Mouse (Mus musculus): ENCODE results near the gene Tnip1.
"Not testable (repeated sequence)": the region's sequence is repeated elsewhere in the genome, so short reads cannot be mapped to it uniquely, and the experiment has no call there.

Gene Tnip1

GRCm38 (mm10) chr11:54905931-54906330 is 56.8 kb downstream of the Tnip1 start:
- DNase-seq, result no peak

GRCm38 (mm10) chr11:54905086-54905485 is 57.6 kb downstream of the Tnip1 start:
- DNase-seq, result no peak

GRCm38 (mm10) chr11:54903940-54904706 is 58.6 kb downstream of the Tnip1 start:
- no peak for DNase-seq

GRCm38 (mm10) chr11:54903339-54903738 is 59.4 kb downstream of the Tnip1 start:
- DNase-seq, result no peak

GRCm38 (mm10) chr11:54902333-54903323 is 60.1 kb downstream of the Tnip1 start, which contains the start of gene Gpx3:
Gene Gpx3 (plus strand): TSS chr11:54902453.
- DNase-seq, result peak; percentile 12

GRCm38 (mm10) chr11:54899657-54900056 is 63.1 kb downstream of the Tnip1 start:
- DNase-seq, result no peak

GRCm38 (mm10) chr11:54897470-54897869 is 65.2 kb downstream of the Tnip1 start:
- no peak for DNase-seq

GRCm38 (mm10) chr11:54896646-54897045 is 66.1 kb downstream of the Tnip1 start:
- DNase-seq, result not testable (repeated sequence)

- no peak for DNase-seq
Measured at GRCm38 (mm10) chr11:54894589-54894988, 68.1 kb downstream of the Tnip1 start.

- DNase-seq, result no peak
Measured at GRCm38 (mm10) chr11:54892091-54892490, 70.6 kb downstream of the Tnip1 start.

GRCm38 (mm10) chr11:54891341-54891740 is 71.4 kb downstream of the Tnip1 start:
- DNase-seq, result no peak

- DNase-seq, result no peak
Measured at GRCm38 (mm10) chr11:54887927-54888326, 74.8 kb downstream of the Tnip1 start.

GRCm38 (mm10) chr11:54885406-54885805 is 77.3 kb downstream of the Tnip1 start:
- no peak for DNase-seq

- DNase-seq, result no peak
Measured at GRCm38 (mm10) chr11:54884937-54885336, 77.8 kb downstream of the Tnip1 start.

- DNase-seq, result no peak
Measured at GRCm38 (mm10) chr11:54884197-54884828, 78.4 kb downstream of the Tnip1 start.

- no peak for DNase-seq
Measured at GRCm38 (mm10) chr11:54882671-54883070, 80.0 kb downstream of the Tnip1 start.

- DNase-seq, result no peak
Measured at GRCm38 (mm10) chr11:54881051-54881474, 81.7 kb downstream of the Tnip1 start.

GRCm38 (mm10) chr11:54879922-54880321 is 82.8 kb downstream of the Tnip1 start:
- no peak for DNase-seq

GRCm38 (mm10) chr11:54879434-54879833 is 83.3 kb downstream of the Tnip1 start:
- peak; percentile 54 for DNase-seq

- DNase-seq, result no peak
Measured at GRCm38 (mm10) chr11:54878893-54879292, 83.8 kb downstream of the Tnip1 start.

GRCm38 (mm10) chr11:54876031-54876430 is 86.7 kb downstream of the Tnip1 start:
- DNase-seq, result no peak

- DNase-seq, result no peak
Measured at GRCm38 (mm10) chr11:54871831-54872537, 90.7 kb downstream of the Tnip1 start.
